Mouse (Mus musculus): ENCODE measurements around the gene Cpm.

Gene Cpm

DNA sequence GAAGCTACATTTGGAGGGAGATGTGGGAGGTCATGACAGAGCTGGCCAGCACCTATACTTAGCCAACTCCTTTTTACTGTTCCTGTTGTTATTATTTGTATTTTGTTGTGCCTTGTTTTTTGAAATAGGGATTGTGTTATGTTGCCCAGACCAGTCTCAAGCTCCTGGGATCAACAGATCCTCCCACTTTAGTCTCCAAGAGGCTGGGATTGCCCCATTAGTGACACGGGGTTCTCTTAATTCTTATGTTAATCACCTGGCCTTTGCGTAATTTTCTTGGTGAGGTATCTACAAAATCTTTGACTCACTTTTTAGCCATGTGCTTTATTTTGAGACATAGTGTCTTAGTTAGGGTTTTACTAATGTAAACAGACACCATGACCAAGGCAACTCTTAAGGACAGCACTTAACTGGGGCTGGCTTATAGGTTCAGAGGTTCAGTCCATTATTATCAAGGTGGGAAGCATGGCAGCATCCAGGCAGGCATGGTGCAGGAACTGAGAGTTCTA, 18.7 kb downstream of the Cpm start:
- DNase-seq (ENCODE audit: low spot score in 2 of 2): no peak

DNA sequence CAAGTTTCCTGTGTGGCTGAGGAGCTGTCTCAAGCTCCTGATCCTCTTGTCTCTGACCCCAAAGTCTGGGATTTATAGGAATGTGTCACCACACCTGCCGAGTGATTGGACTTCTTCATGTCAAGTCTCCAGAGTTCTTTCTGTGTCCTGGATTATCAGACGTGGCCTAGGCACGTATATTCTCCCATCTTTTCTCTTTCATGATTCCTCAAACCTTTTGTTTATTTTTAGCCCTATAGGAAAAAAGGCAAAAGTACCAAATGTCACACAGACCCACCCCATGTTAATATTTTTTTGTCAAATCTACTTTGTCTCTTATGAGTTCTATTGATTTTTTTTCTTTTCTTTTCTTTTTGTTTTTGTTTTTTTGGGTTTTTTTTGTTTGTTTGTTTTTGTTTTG, 19.3 kb downstream of the Cpm start:
- DNase-seq (ENCODE audit: low spot score in 2 of 2): no peak

- no peak for DNase-seq (ENCODE audit: low spot score in 2 of 2)
These were observed 20.2 kb downstream of the Cpm start for GRCm38 (mm10) chr10:117649292-117650041.

DNA sequence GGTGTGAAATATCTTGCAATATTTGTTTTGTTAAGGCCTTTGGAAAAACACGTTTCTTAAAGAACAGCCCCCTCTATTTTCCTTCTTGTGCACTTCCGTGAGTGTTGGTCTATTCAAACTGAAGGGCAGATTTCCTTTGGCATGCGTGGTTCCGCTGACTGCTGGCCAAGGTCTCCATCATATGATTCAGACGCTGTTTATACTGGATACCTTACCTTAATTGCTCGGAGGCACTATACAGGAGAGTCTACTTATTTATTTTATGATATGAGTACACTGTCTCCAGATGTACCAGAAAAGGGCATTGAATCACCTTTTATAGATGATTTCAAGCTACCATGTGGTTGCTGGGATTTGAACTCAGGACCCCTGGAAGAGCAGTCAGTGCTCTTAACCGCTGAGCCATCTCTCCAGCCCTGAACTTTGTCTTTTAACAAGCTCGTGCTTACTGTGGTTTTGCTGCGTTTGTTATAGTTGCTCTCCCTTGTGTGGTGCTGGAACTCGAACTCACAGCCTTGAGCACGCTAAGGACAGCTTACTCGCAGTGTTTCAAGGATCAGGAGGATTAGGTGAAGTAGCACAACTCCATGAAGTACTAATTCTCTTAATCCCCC, 20.8 kb downstream of the Cpm start:
- DNase-seq (ENCODE audit: low spot score in 2 of 2): no peak

GRCm38 (mm10) chr10:117650725-117651124, 21.4 kb downstream of the Cpm start:
- DNase-seq (ENCODE audit: low spot score in 2 of 2): no peak

GRCm38 (mm10) chr10:117651587-117652377, 22.5 kb downstream of the Cpm start:
- no peak for DNase-seq (ENCODE audit: low spot score in 2 of 2)

GRCm38 (mm10) chr10:117652378-117652774, 23.1 kb downstream of the Cpm start:
- DNase-seq (ENCODE audit: low spot score in 2 of 2): no peak

DNA sequence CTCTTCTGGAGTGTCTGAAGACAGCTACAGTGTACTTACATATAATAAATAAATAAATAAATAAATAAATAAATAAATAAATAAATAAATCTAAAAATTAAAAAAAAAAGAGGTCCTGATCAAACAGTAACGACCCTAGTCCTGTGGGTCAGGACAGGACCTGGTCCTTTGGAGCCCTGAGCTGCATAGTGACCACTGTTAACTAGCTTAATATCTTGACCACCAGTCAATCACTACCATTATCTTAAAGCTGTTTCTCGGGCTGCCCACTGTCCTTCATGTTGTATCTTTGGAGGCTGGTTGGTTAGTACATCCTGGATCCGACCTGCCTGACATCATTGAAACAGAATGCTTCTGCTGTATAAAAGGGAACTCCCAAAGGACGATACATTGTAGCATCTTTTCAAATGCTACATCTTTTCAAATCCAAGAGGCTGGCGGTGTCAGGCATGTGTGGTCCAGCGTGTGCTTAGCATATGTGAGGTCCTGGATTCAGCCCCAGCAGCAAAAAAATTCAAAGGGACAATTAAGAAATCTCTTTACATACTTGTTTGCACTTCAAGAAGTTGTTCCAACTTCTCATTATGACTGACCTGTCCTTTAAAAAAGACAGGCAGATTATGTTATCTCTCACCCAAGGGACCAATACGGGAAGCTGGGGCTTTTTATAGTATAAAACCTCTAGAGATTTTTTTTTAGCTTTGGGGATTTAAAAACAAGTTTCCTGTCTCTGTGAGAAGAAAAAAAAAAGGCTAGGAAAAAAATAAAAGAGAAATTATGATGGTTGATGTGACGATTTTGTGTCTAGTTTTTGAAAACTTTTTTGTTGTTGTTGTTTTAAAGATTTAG, 23.9 kb downstream of the Cpm start:
- no peak for DNase-seq (ENCODE audit: low spot score in 2 of 2)

GRCm38 (mm10) chr10:117653779-117654173, 24.5 kb downstream of the Cpm start:
- DNase-seq (ENCODE audit: low spot score in 2 of 2): no peak

DNA sequence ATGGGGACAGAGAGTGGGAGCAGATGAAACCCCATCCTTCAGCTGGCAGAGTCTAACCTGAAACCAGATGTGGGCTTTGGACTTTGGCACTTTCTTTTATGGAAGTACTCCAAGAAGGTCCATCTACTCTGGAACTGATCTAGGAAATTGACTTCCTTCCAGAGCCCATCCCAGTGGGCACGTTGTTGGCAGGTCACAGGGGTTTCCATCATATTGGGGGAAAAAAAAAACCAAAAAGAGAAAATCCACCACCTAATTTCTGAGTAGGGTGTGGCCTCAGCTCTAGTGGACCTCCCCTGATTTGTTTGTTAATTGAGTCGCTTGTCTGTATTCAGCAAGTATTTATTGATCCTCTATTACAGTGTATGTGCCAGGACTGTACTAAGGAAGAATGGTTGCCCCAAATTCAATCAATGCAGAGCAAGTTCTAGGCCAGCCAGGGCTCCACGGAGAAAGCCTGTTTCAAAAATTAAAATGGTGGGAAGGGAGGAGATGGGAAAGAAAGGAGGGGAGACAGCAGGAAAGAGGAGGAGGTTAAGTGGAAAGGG, 25.4 kb downstream of the Cpm start:
- no peak for DNase-seq (ENCODE audit: low spot score in 2 of 2)

DNA sequence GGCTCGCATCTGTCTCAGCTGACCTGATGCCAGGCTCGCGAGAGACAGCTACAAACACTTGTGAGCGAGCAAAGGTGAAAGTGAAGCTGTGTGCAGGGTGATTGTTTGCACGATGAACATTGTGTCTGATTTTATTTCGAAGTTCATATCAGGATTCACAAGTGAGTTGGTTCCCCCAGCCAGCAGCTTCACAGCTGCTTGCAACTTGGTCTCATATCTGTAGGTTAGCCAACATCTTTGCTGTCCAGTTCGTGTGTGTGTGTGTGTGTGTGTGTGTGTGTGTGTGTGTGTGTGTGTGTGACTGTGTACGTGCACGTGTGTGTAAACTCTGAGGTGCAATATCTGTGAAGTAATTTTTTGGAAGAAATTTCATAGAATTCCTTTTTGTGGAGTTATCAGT, 26.2 kb downstream of the Cpm start:
- no peak for DNase-seq (ENCODE audit: low spot score in 2 of 2)

DNA sequence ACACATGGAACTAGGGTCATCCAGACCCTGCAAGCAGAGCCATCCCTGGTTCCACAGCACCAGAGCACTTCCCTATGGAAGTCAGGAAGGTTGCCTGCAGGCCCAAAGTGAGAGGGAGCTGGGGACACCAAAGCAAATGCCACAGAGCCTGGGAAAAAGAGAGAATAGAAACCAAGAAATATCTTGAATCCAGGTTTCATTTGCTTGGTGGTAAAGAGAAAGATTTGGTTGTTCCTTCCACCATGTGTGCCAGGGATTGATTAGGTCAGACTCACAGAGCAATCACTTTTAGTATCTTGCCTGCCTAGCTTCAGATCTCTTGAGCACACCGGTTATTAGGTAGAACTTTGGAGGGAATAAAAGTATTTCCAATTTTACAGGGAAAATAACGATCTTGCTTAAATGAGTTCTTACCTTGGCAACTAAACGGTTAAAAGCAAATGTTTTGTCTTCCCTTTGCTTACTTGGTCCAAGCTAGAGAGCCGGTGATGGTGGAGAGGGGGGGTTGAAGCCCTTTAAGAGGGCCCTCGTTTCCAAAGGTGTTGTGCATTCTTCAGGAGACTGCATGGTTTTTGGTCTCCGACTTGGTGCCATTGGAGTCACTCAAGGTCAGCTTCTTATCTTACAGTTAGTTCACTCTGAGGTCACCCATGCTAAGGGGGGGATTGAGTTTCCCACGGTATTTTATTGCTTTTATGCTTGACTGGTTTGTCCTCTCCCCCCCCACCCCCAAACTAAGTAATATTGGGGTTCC, 26.8 kb downstream of the Cpm start:
- no peak for DNase-seq (ENCODE audit: low spot score in 2 of 2)

- no peak for DNase-seq (ENCODE audit: low spot score in 2 of 2)
These were observed 27.3 kb downstream of the Cpm start for GRCm38 (mm10) chr10:117656662-117656962.

- no peak for DNase-seq (ENCODE audit: low spot score in 2 of 2)
These were observed 27.8 kb downstream of the Cpm start for GRCm38 (mm10) chr10:117656985-117657658.

GRCm38 (mm10) chr10:117657659-117658306, 28.5 kb downstream of the Cpm start:
- DNase-seq (ENCODE audit: low spot score in 2 of 2): no peak

GRCm38 (mm10) chr10:117658522-117659429, 29.5 kb downstream of the Cpm start:
- no peak for DNase-seq (ENCODE audit: low spot score in 2 of 2)

GRCm38 (mm10) chr10:117659430-117659813, 30.1 kb downstream of the Cpm start:
- DNase-seq (ENCODE audit: low spot score in 2 of 2): no peak

- peak; percentile 33 to 70 for DNase-seq (ENCODE audit: low spot score in 2 of 2)
These were observed 30.5 kb downstream of the Cpm start for GRCm38 (mm10) chr10:117659819-117660218.
